Mouse (Mus musculus) gastrocnemius, adult 2 months (tissue): ENCODE results near the gene 1700003F12Rik. TPM values are rescaled to one million over a fixed set of nuclear protein-coding genes. Genes with fewer than 3 reads are reported as not detected.

ENCODE experiments used
- DNase-seq: peaks from one replicate; pipeline ENCODE4 v3.0.0; 2022
- H3K27ac ChIP-seq: fragments of 200-600 bp; 2 replicates; pipeline ENCODE4 v1.8.1; 2022; ENCODE audit warnings: mild to moderate bottlenecking
- H3K4me3 ChIP-seq: fragments of 200-600 bp; 2 replicates; pipeline ENCODE4 v1.8.1; 2022; ENCODE audit warnings: mild to moderate bottlenecking, moderate library complexity
- CTCF ChIP-seq: fragments of 200-600 bp; IDR thresholded peaks from 2 replicates; pipeline ENCODE4 v1.8.1; 2022; ENCODE audit warnings: antibody characterized with exemption, mild to moderate bottlenecking, moderate library complexity
- intact Hi-C: fragments of 180-260 bp; cut with DNase I; formaldehyde crosslinking; loops from one replicate; pipeline ENCODE4 v1.15.1; 2025
- total RNA-seq, 2 experiments: library from RNA; stranded (reverse); gene quantifications; 2 replicates each; pipeline ENCODE4 v1.2.3; 2021

The 1700003F12Rik gene
- total RNA-seq, 2 experiments from 2014 or later, result not detected

- intact Hi-C loops, result no loop called here
- TF ChIP-seq CTCF, result no peak
- Histone ChIP-seq H3K27ac (0 out of 2 replicates have a peak overlapping the region, but pooled peaks have one; percentile 59), H3K4me3 (no peak overlapping the region)
- no peak for DNase-seq
Observed at GRCm38 (mm10) chr2:154570666-154571065, 23.8 kb downstream of the 1700003F12Rik start.

DNA sequence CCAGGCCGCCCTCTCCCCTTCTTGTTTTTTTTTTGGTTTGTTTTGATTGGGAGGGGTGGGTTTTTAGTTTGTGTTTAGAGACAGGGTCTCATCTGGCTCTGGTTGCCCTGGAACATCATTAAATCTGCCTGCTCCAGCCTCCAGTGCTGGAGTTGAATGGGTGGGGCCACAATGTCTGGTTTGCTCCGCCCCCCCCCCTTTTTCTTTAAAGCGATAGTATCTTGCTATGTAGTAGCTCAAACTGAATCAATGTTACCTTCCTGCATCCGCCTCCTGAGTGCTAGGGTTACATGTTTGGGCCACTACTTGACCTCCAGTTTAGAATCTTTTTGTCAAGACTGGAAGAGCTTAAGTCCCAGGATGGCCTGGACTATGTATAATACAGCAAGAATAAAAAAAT, 24.4 kb downstream of the 1700003F12Rik start:
- no peak overlapping the region for H3K27ac ChIP-seq
- no peak for TF ChIP-seq CTCF
- intact Hi-C loops, result no loop called here
- H3K4me3 ChIP-seq, result no peak overlapping the region
- no peak for DNase-seq

- DNase-seq, result no peak
- TF ChIP-seq CTCF, result no peak
- intact Hi-C loops, result no loop called here
- Histone ChIP-seq H3K27ac (no peak overlapping the region), H3K4me3 (no peak overlapping the region)
Observed at GRCm38 (mm10) chr2:154571976-154572375, 25.1 kb downstream of the 1700003F12Rik start.

- H3K27ac ChIP-seq, result no peak overlapping the region
- TF ChIP-seq CTCF, result no peak
- H3K4me3 ChIP-seq, result no peak overlapping the region
- DNase-seq, result no peak
- intact Hi-C loops, result no loop called here
Observed at GRCm38 (mm10) chr2:154572996-154573395, 26.1 kb downstream of the 1700003F12Rik start.

- TF ChIP-seq CTCF, result no peak
- H3K4me3 ChIP-seq, result no peak overlapping the region
- H3K27ac ChIP-seq, result no peak overlapping the region
- no peak for DNase-seq
- intact Hi-C loops, result no loop called here
Observed at GRCm38 (mm10) chr2:154574271-154574670, 27.4 kb downstream of the 1700003F12Rik start.

DNA sequence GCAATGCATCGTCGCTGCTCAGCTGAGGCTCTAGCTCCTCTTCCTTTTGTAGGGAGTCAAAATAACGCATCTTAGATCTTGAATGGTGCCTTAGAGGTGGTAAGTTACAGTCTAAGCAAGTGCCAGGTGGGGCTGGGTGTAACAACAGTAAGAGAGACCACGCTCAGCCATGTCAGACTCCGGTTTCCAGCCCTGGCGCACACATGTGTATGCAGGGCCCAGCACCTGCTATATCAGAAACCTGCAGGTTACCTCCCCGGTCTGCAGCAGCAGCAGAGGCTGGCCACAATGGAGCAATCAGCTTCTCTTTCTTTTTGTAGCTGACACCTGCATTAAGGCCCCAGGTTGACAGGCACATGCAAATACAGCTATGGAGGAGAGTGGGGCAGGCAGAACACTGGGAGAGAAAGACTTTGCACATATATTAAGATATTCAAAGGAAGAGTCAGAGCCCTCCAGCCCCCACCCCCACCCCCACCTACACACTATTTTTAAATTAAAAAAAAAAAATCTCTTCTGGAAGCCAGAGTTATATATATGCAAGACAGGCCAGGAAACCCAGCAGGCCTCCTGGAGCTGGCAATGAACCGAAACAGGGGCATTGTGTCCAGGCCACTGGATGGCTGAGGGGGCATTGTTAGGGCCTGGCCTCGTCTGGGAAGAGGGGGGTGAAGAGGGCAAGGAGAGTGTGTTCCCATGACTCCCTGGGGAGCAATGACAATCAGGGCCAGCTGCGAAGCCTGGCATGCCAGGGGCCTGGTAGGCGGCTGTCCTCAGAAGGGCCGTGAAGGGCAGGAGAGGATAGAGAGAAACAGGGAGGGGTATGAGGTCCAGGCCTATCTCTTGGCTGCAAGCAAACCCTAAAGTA, 30.2 kb downstream of the 1700003F12Rik start:
- DNase-seq, result no peak
- intact Hi-C loops, result no loop called here
- H3K27ac ChIP-seq, result no peak overlapping the region
- H3K4me3 ChIP-seq, result no peak overlapping the region
- TF ChIP-seq CTCF, result no peak

GRCm38 (mm10) chr2:154577744-154578067, 30.8 kb downstream of the 1700003F12Rik start:
- intact Hi-C loops, result no loop called here
- Histone ChIP-seq H3K4me3 (no peak overlapping the region), H3K27ac (no peak overlapping the region)
- no peak for DNase-seq
- TF ChIP-seq CTCF, result no peak

DNA sequence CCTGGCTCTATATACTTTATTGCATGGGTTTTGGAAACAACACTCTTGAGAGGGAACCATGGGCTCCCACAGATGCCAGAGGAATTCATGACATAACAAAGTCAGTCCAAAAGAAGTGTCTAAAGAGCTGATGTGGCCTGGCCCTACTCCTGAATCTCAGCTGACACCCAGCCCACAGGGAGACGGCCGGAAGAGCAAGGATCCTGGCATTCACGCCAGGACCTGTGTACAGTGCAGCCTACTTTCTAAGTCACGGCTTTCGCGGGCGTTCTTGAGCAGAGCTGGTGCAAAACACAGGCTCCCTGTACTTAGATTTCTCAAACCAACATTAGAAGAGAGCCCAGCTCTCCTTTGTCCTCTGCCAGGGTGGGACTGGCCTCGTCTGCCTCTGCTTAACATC, 33.7 kb downstream of the 1700003F12Rik start:
- intact Hi-C loops, result no loop called here
- DNase-seq, result peak; percentile 78
- Histone ChIP-seq H3K4me3 (peak overlapping the region; percentile 21; the same call in 1 of the 2 replicates), H3K27ac (peak overlapping the region; percentile 79)
- no peak for TF ChIP-seq CTCF

GRCm38 (mm10) chr2:154581421-154581820, 34.5 kb downstream of the 1700003F12Rik start:
- H3K27ac ChIP-seq, result 0 out of 2 replicates have a peak overlapping the region, but pooled peaks have one; percentile 79
- peak; percentile 14; the same call in 1 of the 2 replicates for TF ChIP-seq CTCF
- no peak for DNase-seq

GRCm38 (mm10) chr2:154583906-154584872, 37.3 kb downstream of the 1700003F12Rik start:
- no peak overlapping the region for H3K4me3 ChIP-seq
- TF ChIP-seq CTCF, result no peak
- DNase-seq, result no peak
- no peak overlapping the region for H3K27ac ChIP-seq
- intact Hi-C loops, result no loop called here

More at GRCm38 (mm10) chr2:154581421-154581820, 34.5 kb downstream of the 1700003F12Rik start:
- intact Hi-C loops, result no loop called here
- H3K4me3 ChIP-seq, result no peak overlapping the region

DNA sequence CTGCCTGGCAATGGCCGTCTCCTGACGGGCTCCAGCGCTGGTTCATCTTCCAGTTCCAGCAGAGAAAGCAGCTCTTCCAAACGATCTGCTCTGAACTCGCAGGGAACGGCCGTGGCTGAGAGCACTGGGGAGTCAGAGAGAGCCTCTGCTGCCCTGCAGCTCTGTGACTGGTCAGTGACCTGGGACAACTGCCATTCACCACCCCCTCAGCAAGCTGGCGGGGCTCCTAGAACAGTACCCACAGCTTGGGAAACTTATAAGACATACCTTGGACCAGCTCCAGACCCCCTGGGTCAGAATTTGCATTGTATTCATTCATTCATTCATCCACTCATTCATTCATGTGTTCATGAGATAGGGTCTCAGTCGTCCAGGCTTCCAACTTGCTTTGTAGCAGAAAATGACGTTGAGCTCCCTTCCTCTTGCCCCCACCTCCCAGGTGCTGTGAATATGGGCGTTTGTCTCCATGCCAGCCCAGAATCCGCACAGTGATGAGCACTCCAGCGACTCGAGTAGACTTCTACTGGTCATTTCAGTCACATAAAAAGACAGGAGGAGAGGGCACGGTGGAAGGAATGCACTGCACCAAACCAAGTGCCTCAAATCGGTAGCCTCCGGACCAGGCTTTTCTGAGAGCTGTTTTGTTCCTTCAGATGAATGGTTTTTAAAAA, 38.2 kb downstream of the 1700003F12Rik start:
- no peak overlapping the region for H3K4me3 ChIP-seq
- TF ChIP-seq CTCF, result no peak
- intact Hi-C loops, result no loop called here
- H3K27ac ChIP-seq, result no peak overlapping the region
- no peak for DNase-seq

DNA sequence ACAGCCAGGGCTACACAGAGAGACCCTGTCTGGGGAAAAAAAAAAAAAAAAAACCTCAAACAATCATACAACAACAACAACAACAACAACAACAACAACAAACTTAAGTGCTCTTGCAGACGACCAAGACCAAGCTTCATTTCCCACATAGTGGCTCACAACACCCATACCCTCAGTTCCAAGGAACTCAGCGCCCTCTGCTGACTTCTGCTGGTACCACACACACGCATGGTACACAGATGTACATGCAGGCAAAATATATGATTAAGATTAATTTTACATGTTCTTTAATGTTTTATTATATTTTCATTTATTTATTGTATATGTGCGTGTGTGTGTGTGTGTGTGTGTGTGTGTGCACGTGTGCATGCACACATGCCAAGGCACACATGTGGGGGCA, 39.5 kb downstream of the 1700003F12Rik start:
- intact Hi-C loops, result no loop called here
- TF ChIP-seq CTCF, result peak; percentile 48
- DNase-seq, result peak; percentile 44
- no peak overlapping the region for H3K27ac ChIP-seq
- no peak overlapping the region for H3K4me3 ChIP-seq
